Mouse (Mus musculus): ENCODE results near the gene Wdr20.
"Not testable (repeated sequence)": the region's sequence is repeated elsewhere in the genome, so short reads cannot be mapped to it uniquely, and the experiment has no call there.

Wdr20 gene

DNA sequence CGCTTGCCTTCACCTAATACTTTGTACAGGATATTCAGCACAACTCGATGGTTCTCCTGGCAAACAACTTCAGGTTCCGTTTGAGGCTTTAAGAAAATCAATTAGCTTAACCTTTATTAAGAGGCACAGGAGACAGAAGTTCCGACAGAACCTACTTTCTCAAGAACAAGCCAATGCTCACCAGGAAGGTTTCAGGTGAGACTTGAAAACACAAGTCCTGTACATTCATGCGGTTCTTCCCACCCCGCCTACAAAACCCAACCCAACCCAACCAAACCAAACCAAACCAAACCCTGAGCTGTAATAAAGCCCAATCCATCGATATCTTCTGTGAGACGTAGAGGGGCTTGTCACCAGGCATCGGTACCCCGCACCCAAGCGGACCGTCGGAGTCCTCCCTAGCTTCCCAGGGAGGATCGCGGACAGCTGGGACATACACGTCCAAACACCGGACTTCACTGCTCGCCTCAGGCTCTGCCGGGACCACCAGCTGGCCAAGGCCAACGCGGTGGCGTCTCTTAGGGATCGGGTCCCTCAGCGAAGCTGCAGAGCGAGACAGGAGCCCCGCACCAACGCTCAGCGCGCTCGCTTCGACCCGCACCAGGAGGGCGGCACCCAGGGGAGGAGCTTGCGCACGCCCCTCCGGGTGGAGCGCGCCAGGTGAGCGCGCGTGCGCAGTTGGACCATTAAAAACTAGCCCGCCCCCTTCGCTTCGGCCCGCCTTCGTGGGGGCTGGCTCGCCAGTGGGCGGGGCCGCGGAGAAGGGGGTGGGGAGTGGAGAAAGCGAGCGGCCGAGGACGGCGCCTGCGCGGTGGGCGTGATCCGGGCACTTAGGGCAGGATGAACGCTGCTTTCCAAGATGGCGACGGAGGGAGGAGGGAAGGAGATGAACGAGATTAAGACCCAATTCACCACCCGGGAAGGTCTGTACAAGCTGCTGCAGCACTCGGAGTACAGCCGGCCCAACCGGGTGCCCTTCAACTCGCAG, at the start of gene Wdr20:
TSS of gene Wdr20 (plus strand) at position 775 of the 988 bp plus-strand sequence.
- peak; percentile 99 for DNase-seq

DNA sequence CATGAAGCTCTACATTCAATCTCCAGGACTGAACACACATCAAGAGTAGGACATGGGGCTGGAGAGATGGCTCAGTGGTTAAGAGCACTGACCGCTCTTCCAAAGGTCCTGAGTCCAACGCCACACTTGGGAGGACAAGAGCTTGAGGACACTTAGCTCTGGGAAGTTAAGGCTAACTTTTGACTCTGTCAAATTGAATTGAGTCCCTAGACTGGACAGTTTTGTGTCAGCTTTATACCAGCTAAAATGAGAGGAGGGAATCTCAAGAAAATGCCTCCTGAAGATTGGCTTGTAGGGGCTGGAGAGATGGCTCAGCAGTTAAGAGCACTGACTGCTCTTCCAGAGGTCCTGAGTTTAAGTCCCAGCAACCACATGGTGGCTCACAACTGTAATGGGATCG, 48.8 kb upstream of the Wdr20 start:
- not testable (repeated sequence) for DNase-seq

DNA sequence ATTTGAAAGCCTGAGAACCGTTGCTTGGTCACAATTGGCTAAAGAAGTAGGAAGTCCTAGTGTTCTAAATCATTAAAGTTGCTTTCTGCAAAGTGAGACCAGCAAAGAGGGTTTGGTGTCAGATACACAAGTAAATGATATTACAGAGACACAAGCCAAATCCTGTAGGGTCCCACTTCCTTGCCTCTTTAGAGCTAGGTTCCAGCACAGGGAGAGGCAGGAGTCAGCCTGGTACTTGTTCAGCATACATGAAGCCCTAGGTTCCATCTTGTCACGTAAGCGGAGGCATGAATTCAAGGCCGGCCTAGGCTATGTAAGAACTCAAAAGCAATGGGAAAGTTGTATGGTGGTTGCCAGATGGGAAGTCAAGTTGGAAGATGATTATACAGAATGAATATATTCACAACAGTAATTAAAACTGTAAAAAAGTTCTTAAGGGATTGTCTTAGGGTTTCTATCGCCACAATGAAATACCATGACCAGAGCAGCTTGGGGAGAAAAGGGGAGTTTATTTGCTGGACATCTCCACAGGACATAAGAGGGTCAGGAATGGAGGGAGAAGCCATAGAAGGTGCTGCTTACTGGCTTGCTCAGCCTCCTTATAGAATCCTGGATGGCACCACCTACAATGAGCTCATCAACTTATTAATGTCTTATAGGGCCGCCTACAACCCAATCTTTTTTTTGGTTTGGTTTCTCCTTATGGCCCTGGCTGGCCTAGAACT, 47.7 kb upstream of the Wdr20 start:
- no peak for DNase-seq

DNA sequence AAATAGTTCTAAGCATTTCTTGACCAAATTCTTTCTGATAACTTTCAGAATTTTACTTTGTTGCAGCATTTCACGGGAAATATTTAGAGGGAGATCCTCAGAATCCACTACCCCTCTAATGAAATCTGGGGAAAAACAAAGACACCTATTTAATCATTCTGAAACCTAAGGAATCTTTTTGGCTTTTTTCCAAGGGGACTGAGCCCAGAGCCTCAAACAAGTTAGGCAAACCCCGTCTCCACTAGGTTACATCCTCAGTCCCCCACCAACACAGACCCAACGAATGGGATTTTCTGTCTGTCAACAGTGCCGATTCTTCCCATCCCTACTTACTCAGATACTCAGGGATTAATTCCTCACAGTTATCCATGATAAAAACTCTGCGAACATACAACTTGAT, 44.4 kb upstream of the Wdr20 start:
- not testable (repeated sequence) for DNase-seq

GRCm38 (mm10) chr12:110695676-110696171, 42.0 kb upstream of the Wdr20 start:
- peak; percentile 69 for DNase-seq

DNA sequence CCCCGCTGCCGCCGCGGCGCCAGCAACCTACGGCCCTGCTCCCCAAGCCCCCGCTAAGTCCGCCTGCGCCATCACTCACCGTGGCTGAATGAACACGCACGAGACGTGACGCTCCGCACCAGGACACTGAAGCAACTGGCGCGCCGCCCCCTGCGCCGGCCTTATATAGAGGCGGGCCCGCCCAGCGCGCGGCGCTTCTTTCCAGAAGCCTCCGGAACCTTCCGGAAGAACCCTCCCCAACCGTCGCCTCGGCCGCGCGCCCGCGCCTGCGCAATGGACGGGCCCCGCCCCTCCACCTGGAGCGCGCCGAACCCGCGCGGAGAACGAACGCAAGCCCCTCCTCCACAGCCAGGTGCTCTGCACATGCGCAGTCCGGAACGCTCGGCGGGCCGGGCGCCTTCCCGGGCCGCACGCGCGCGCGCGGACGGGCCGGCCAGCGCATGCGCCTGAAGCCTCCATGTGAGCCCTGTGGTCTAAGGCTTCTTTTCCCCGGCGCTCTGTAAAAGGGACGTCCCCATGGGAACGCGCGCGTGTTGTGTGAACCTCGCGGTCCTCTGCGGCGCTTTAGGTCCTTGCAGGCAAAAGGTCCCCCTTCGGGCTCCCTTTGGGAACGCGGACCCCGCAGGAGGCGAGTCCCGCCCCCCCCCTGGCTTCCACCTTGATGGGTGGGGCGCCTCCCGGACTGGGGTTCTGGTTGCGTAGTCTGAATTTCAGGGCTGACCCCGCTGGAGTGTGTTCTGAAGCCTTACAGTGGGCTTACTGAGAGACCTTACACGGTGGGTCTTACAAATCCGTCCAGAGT, 41.4 kb upstream of the Wdr20 start:
- peak; percentile 99 for DNase-seq

GRCm38 (mm10) chr12:110696975-110697400, 40.8 kb upstream of the Wdr20 start:
- no peak for DNase-seq

DNA sequence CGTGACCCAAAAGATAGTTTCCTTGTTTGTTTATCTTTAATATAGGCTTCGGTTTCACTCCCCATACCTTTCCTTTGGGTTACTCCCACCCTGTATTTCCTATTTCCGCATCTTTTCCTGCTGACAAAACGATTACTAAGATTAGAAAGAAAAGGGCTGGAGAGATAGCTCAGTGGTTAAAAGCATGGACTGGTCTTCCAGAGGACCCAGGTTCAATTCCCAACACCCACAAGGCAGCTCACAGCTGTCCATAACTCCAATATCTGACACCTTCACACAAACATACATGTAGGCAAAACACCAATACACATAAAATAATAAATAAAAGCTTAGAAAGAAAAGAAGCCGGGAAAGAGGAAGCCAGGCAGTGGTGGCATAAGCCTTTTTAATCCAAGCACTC, 40.3 kb upstream of the Wdr20 start:
- DNase-seq: no peak

DNA sequence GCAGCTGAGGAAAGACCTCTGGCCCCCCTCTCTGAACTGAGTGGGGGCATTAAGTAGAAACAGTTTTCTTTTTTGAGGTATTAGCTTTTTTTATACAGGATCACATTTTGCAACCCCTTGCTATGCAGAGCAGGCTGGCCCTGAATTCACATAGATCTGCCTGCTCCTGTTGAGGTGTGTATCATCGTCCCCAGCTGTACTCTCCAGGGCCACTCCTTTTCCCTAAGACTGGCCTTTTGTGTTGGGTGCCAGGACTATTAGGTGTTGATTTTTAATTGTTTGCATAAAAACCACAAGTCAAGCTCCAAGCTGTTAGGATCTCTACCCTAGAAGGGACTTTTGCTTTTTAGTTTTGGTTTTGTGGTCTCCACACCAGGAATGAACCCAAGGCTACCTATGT, 39.7 kb upstream of the Wdr20 start:
- no peak for DNase-seq

- DNase-seq: no peak
Observed at GRCm38 (mm10) chr12:110698523-110699170, 39.1 kb upstream of the Wdr20 start.

DNA sequence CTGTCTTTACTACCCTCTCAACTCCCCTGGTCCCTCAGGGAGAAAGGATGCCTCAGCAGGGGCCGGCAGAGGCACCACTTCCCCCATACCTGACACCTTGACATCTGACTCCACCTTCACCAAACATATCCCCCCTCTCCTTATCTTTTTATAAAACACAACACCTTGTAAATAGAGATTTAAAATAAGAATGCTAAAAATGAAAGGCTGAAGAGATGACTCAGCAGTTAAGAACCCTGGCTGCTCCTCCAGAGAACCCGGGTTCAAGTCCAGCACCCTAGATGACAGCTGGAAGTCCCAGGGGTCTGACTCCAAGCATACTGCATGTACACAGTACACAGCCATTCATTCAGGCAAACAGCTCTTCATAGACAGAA, 38.6 kb upstream of the Wdr20 start:
- DNase-seq: no peak

GRCm38 (mm10) chr12:110700730-110701129, 37.0 kb upstream of the Wdr20 start:
- DNase-seq: no peak

DNA sequence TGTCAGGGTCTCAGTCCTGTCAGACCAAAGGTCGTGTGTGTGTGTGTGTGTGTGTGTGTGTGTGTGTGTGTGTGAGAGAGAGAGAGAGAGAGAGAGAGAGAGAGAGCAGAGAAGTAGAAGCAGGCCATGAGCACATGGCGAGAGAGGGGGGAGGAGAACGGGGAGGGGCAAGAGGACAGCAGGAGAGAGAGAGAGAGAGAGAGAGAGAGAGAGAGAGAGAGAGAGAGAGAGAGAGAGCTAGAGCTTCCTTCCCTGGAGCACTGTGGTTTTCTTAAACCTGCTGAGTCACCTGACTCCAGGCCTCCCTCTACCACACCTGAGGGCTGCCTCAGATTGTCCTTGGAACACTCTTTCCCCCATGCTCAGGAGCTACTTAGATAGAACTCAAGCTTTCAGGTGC, 36.4 kb upstream of the Wdr20 start:
- not testable (repeated sequence) for DNase-seq

DNA sequence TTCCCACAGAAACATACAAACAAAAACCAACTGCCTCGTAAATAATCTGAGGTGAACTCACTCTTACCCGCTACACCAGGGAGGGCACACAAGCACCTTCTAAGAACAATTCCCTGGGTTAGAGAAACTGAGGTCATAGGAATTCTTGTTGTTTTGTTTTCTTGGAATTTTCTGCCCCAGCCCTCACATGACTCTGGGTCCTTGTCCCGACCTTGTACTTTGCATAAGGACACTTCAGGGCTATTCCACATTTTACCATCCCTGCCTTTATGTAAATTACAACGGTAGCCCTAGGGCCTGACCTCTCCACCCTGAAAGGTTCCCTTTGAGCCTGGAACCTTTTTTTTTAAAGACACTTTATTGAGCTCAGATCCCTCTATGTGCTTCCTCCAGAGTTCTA, 35.2 kb upstream of the Wdr20 start, which contains the start of gene Hsp90aa1:
TSS of gene Hsp90aa1 (minus strand) at position 173 of the 400 bp plus-strand sequence.
- DNase-seq: no peak

DNA sequence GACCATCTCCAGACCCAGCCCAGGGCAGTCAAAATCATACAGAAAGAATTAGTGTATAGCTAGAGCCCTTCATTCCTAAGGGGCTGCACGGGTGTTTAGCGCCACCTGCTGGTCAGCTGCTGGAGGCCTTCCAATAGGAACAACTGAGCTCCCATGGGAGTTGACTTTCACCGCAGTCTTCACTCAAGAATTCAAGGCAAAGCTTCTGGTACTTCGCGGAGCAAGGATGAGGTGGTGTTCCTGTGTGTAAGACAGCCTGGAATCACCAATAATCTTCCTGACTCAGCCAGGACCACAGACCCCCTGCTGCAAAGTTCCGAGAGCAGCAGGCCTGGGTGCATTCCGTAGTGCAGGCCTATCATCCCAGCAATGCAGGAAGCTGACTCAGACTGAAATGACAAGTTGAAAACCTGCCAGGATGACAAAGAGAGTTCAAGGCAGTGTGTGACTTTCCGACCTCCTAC, 34.7 kb upstream of the Wdr20 start:
- DNase-seq: peak; percentile 76

DNA sequence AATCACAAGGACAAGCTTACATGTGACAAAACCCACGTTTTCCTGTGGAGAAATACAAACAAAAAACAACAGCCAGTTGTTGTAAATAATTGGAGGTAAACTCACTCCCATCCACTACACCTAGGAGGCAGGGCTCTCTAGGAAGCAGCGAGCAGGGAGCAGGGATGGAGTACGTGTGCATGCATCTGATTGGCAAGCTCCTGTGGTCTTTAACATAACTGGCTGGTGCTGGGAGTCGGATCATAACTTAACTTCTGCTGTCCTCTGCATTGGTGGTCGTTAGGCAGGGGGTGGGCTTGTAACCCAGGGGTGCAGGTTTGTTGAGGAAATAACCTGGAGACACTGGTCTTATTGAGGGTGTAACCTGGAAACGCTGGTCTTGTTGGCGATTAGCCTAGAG, 34.1 kb upstream of the Wdr20 start:
- no peak for DNase-seq

GRCm38 (mm10) chr12:110705419-110705818, 32.3 kb upstream of the Wdr20 start:
- DNase-seq: not testable (repeated sequence)

- no peak for DNase-seq
Observed at GRCm38 (mm10) chr12:110706337-110707231, 31.2 kb upstream of the Wdr20 start.

DNA sequence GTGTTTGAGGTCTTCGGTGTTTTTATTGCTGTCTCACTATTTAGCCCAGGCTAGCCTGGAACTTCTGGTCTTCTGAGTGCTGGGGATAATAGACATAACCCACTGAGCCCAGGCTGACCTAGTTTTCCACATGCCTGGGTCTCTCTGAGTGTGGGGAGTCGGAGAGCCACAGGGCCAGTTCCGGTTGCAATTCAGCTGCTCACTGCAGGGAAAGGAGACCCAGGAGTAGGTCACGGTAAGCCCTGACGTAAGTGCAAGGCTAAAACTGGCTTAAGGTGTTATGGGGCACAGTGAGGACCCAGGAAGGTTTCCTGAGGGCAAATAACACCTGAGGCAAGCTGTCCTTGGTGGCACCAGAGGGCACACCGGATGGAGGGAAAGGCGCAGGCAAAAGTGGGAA, 30.3 kb upstream of the Wdr20 start:
- DNase-seq: no peak

DNA sequence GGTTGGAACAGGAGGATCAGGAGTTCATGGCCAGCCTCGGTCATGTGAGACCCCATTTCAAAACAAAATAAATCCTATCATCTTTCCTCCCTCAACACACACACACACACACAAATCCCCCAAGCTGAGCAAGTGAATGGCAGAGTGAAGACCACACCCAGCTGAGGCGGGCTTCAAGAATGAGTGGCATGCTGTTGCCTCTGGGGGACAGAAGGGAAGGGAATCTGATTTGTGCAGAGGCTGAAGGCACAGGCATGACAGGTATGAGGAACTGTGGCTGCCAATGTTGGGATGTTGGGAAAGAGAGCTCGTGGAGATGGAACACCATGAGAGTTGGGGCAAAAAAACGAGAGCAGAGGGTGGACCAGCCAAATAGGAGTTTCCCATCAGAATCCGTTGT, 26.5 kb upstream of the Wdr20 start:
- DNase-seq: no peak

- no peak for DNase-seq
Observed at GRCm38 (mm10) chr12:110713784-110714183, 24.0 kb upstream of the Wdr20 start.

All from cerebellum, adult 11 months (tissue).